In the genomic region with DNA sequence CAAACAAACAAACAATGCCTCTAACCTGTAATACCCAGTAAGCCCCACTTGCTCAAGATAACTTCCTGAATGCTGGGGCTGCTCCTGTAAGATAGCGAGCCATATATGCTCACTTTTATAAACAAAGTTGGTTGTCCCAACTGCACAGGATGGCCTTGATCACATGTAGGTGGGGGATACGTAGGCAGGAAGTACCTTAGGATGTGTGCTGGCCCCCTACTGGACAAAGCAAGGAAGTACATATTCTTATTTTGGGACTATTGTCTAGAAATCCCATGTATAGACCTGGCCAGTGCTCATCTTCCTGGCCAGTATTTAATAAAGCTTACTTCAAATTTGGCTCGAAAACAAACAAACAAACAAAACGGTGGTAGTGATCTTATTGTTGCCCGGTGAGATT, we compare ENCODE assay signal across 9 mouse cellular contexts. TPM values are rescaled to one million over a fixed set of nuclear protein-coding genes. Genes with fewer than 3 reads are reported as not detected.
DNase-seq lines count a peak whose midpoint lies in the region; TF ChIP-seq lines count a peak whose summit lies in the region.
"Had no signal": no experiment of that assay in that cellular context is flagged by ENCODE, and none has a peak within 500 bp of the region (broad histone marks: within the 10 kb centered on the region; RNA-seq: fewer than 3 reads in every experiment).

No protein-coding gene starts in this region.

- H3K4me3 ChIP-seq in gastrocnemius, adult 2 months: no peak overlapping the region

- intact Hi-C loops in gastrocnemius, adult 2 months (cut with DNase I): no loop called here
- intact Hi-C loops in gastrocnemius, postnatal 36 days (cut with DNase I): no loop called here
- intact Hi-C loops in left cerebral cortex, postnatal 36 days (cut with DNase I): no loop called here

- H3K27ac ChIP-seq in gastrocnemius, adult 2 months: no peak overlapping the region

- DNase-seq in gastrocnemius, adult 2 months: no peak
- no peak for DNase-seq in gastrocnemius, postnatal 36 days
- DNase-seq in B cell, adult 2 months: peak; percentile 37 to 42
- DNase-seq in ZHBTc4 (ENCODE audit: low read depth, low spot score): peak; percentile 76
- DNase-seq in lung, postnatal 36 days: peak; percentile 8
- no peak for DNase-seq in left cerebral cortex, postnatal 36 days (ENCODE audit: low spot score in 2 of 2)
- no peak for DNase-seq in layer of hippocampus, postnatal 25 days (ENCODE audit: extremely low spot score in 1 of 2, low spot score in 1 of 2)
- DNase-seq in frontal cortex, postnatal 10 days (ENCODE audit: low spot score in 2 of 2): no peak
- DNase-seq: gastrocnemius, postnatal 10 days had no signal

- TF ChIP-seq CTCF in gastrocnemius, adult 2 months (IDR thresholded peaks at IDR 0.05): peak; percentile 61

RNA-seq across cellular contexts. Expression of a gene that starts 39.1 kb away (rescaled TPM):
- 1 to 10 TPM; 7.2 to 8.6 TPM for total RNA-seq in gastrocnemius, adult 2 months (2021)
- total RNA-seq in gastrocnemius, postnatal 36 days (2021): 1 to 10 TPM; 7.7 to 8.3 TPM
- 10 to 100 TPM; 16.6 to 19.6 TPM for total RNA-seq in left cerebral cortex, postnatal 36 days (2021)
- total RNA-seq in layer of hippocampus, postnatal 25 days (2021): 10 to 100 TPM; 12.3 to 15.3 TPM

RNA-seq across cellular contexts. Expression of a gene that starts 59.7 kb away (rescaled TPM):
- under 1 TPM; 0.03 to 0.05 TPM for total RNA-seq in gastrocnemius, adult 2 months (2021)
- total RNA-seq in gastrocnemius, postnatal 36 days (2021): under 1 TPM; 0.07 to 0.54 TPM
- 1 to 10 TPM; 1.2 to 1.6 TPM for total RNA-seq in left cerebral cortex, postnatal 36 days (2021)
- total RNA-seq in layer of hippocampus, postnatal 25 days (2021): 1 to 10 TPM; 1.1 to 1.2 TPM

Comparison
In these comparisons a context has a peak if more than half of its experiments do, and no peak if none do; other contexts are left out.
1. DNase-seq: peak in B cell, adult 2 months (2 of 2), ZHBTc4 (single experiment) and lung, postnatal 36 days (single experiment); none in gastrocnemius, adult 2 months (single experiment), gastrocnemius, postnatal 36 days (0 of 2), left cerebral cortex, postnatal 36 days (0 of 2), layer of hippocampus, postnatal 25 days (0 of 2) and frontal cortex, postnatal 10 days (0 of 2).